Mouse (Mus musculus) MEL (cell line): ENCODE results near the gene Ttpal.

Experiments
- CTCF ChIP-seq, 3 experiments: IDR thresholded peaks in 2 of 3; conservative IDR thresholded peaks in 1 of 3; 2 replicates each; pipeline ENCODE4 v1.5.1; 2011 to 2012; ENCODE audit warnings: low read length in 3 of 3, low read depth in 2 of 3, mild to moderate bottlenecking in 2 of 3, improper control_type of control experiment in 1 of 3, inconsistent platforms in 1 of 3, mixed read lengths in 1 of 3, moderate library complexity in 1 of 3; ENCODE audit not compliant: control insufficient read depth in 1 of 3, insufficient read depth in 1 of 3, poor library complexity in 1 of 3, severe bottlenecking in 1 of 3
- KAT2A ChIP-seq: conservative IDR thresholded peaks from 2 replicates; pipeline ENCODE4 v1.6.1; 2012; ENCODE audit warnings: low read depth, low read length, improper control_type of control experiment, inconsistent platforms
- MAFK ChIP-seq: IDR thresholded peaks from 2 replicates; pipeline ENCODE4 v1.6.1; 2011; ENCODE audit warnings: low read depth, mild to moderate bottlenecking, low read length, improper control_type of control experiment, borderline replicate concordance
- POLR2A ChIP-seq, 2 experiments: IDR thresholded peaks; 2 replicates each; pipeline ENCODE4 v1.6.1; 2011 to 2012; ENCODE audit warnings: low read length in 2 of 2, mild to moderate bottlenecking in 2 of 2, control low read depth in 1 of 2, improper control_type of control experiment in 1 of 2, low read depth in 1 of 2, moderate library complexity in 1 of 2; ENCODE audit not compliant: control insufficient read depth in 1 of 2, insufficient read depth in 1 of 2, poor library complexity in 1 of 2
- RAD21 ChIP-seq: IDR thresholded peaks from 2 replicates; pipeline ENCODE4 v1.6.1; 2011; ENCODE audit warnings: mild to moderate bottlenecking, low read depth, low read length, improper control_type of control experiment
- TAL1 ChIP-seq: IDR thresholded peaks from 2 replicates; pipeline ENCODE4 v1.6.1; 2012; ENCODE audit warnings: mild to moderate bottlenecking, inconsistent platforms, low read length, moderate library complexity, mixed read lengths
- TBP ChIP-seq: IDR thresholded peaks from 2 replicates; pipeline ENCODE4 v1.8.0; 2011; ENCODE audit warnings: low read depth, low read length, improper control_type of control experiment
- USF1 ChIP-seq: IDR thresholded peaks from 2 replicates; pipeline ENCODE4 v1.6.1; 2014; ENCODE audit warnings: low read depth, mild to moderate bottlenecking, inconsistent platforms, low read length, improper control_type of control experiment, moderate library complexity
- USF2 ChIP-seq, 2 experiments: IDR thresholded peaks; 2 replicates each; pipeline ENCODE4 v1.6.1; 2011 to 2012; ENCODE audit warnings: improper control_type of control experiment in 2 of 2, low read length in 2 of 2, borderline replicate concordance in 1 of 2, inconsistent platforms in 1 of 2, low read depth in 1 of 2, mild to moderate bottlenecking in 1 of 2; ENCODE audit not compliant: insufficient read depth in 1 of 2
- ZC3H11A ChIP-seq: IDR thresholded peaks from 2 replicates; pipeline ENCODE4 v1.6.1; 2012; ENCODE audit warnings: low read depth, mild to moderate bottlenecking, inconsistent platforms, low read length, improper control_type of control experiment
- ZKSCAN1 ChIP-seq: IDR thresholded peaks from 2 replicates; pipeline ENCODE4 v1.6.1; 2012; ENCODE audit warnings: low read depth, mild to moderate bottlenecking, inconsistent platforms, low read length, improper control_type of control experiment, moderate library complexity

- no peak for TF ChIP-seq TBP
- TF ChIP-seq RAD21, result peak; percentile 50
- TF ChIP-seq ZC3H11A, result peak; percentile 36; the same call in 1 of the 2 replicates
- TF ChIP-seq TAL1, result no peak
- no peak for TF ChIP-seq POLR2A (IDR thresholded peaks at IDR 0.05; ENCODE audit: control insufficient read depth in 1 of 2, insufficient read depth in 1 of 2, low read depth in 1 of 2, low read length in 2 of 2, poor library complexity in 1 of 2)
- no peak for TF ChIP-seq ZKSCAN1
- no peak for TF ChIP-seq KAT2A
- TF ChIP-seq CTCF (IDR thresholded peaks at IDR 0.05 in 2 of 3, conservative IDR thresholded peaks at IDR 0.05 in 1 of 3; ENCODE audit: control insufficient read depth in 1 of 3, insufficient read depth in 1 of 3, low read depth in 2 of 3, low read length in 3 of 3, poor library complexity in 1 of 3, severe bottlenecking in 1 of 3), result peak; percentile 32 to 75 (median 59); a peak in 5 of 6 replicates
- no peak for TF ChIP-seq USF1
- TF ChIP-seq USF2 (IDR thresholded peaks at IDR 0.05; ENCODE audit: borderline replicate concordance in 1 of 2, insufficient read depth in 1 of 2, low read depth in 1 of 2, low read length in 2 of 2), result no peak
- no peak for TF ChIP-seq MAFK
These were observed 10.0 kb upstream of the Ttpal start for GRCm38 (mm10) chr2:163592084-163592483.
